Mouse (Mus musculus) lung, postnatal 36 days (tissue): ENCODE data around the gene Cyp4b1.
"Not testable (repeated sequence)": the region's sequence is repeated elsewhere in the genome, so short reads cannot be mapped to it uniquely, and the experiment has no call there.

Experiments used
- DNase-seq: peaks from one replicate; pipeline ENCODE4 v3.0.0; 2022; ENCODE audit warnings: mixed read lengths

The Cyp4b1 gene

GRCm38 (mm10) chr4:115647580-115647979 is at the start of gene Cyp4b1:
Gene Cyp4b1 (minus strand): TSS chr4:115647723.
- DNase-seq: peak; percentile 95

GRCm38 (mm10) chr4:115686299-115686698 is 38.8 kb upstream of the Cyp4b1 start:
- DNase-seq: no peak

DNA sequence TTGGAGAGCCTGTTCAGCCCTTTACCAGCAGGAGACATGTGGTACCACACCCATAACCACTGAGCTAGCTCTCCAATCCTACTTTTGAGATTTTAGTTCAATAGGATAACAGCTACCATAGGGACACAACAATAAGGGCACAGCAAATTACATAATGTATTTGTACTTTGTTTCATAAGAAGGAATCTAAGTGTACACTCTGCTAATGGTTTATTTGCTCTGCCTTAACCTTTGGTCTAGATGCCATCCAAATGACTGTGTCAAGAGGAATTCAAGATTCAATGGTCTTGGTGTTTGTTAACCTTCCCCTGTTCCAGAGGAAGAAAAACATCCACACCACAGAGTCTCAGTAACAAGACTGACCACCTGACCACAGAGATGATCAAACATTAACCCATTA is 11.7 kb upstream of the Cyp4b1 start:
- peak; percentile 62 for DNase-seq

- no peak for DNase-seq
Measured at GRCm38 (mm10) chr4:115657867-115658249, 10.3 kb upstream of the Cyp4b1 start.

GRCm38 (mm10) chr4:115657104-115657866 is 9.8 kb upstream of the Cyp4b1 start:
- peak; percentile 63 for DNase-seq

- DNase-seq: not testable (repeated sequence)
Measured at GRCm38 (mm10) chr4:115656535-115656922, 9.0 kb upstream of the Cyp4b1 start.

DNA sequence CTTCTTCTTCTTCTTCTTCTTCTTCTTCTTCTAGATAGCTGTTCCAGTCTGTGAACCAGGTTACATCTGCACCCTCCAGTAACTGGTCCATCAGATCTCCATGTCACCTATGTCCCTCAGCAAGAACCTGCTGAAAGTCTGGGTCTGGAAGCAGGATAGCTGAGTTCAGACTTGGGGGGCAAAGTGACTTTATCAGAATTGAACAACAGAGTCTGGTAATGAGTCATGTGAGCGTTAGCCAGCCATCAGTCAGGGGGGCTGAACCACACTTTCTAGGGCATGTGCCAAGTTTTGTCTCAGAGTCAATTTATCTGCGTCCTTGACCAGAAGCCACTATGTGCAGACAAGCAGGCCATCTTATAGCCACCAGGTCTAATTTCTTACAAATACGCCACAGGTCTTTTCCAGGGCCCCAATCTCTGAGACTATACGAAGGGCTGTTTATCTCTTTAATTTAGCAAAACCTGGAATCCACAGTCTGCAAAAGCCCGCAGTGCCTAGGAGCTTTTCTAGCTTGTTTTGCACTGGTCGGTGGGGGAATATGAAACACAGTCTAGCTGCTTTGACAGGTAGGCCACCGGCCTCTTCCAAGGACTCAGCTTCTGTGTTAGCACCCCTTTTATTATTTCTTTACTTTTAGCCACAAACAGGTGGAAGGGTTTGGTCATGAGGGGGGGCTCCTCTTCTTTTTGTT is 8.5 kb upstream of the Cyp4b1 start:
- not testable (repeated sequence) for DNase-seq

GRCm38 (mm10) chr4:115650866-115651265 is 3.3 kb upstream of the Cyp4b1 start:
- DNase-seq: no peak

GRCm38 (mm10) chr4:115649344-115649743 is 1.8 kb upstream of the Cyp4b1 start:
- peak; percentile 81 for DNase-seq

DNA sequence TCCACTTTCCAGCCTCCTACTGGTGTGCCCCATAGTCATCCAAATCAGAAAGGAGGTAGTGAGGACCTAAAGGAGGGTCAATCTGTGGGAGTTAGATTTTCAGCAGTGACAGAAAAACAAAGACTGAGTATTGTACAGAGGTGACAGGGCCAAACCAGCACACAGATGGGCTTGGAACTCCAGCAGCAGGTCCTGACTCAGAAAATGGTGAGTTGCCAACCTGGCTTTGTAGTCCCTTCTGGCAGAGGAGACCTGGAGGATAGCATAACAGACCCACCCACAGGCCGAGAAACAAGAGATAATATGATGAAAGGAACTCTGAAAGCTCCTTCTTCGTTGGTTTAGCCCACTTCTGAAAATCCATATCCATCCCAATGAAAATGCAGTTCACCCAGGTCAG is 1.2 kb upstream of the Cyp4b1 start:
- DNase-seq: no peak

DNA sequence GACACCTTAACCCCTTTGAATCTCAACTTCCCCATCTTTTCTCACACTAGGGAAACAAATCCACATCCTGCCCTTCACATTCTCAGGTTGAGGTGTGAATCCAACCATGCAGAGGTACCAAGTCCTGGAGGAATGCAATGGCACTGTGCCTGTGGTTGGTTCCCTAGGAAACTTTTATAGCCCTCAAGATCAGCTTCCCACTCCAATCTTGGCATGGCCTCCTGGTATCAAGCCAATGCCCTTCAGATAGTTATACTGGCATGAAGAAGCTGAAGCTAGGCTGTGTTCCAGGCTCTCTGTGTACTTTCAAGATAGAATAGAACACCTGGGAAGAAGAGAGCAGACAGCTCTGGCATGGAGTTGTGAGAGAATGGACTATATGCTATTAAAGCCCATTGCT is 2.2 kb downstream of the Cyp4b1 start:
- DNase-seq: peak; percentile 95

DNA sequence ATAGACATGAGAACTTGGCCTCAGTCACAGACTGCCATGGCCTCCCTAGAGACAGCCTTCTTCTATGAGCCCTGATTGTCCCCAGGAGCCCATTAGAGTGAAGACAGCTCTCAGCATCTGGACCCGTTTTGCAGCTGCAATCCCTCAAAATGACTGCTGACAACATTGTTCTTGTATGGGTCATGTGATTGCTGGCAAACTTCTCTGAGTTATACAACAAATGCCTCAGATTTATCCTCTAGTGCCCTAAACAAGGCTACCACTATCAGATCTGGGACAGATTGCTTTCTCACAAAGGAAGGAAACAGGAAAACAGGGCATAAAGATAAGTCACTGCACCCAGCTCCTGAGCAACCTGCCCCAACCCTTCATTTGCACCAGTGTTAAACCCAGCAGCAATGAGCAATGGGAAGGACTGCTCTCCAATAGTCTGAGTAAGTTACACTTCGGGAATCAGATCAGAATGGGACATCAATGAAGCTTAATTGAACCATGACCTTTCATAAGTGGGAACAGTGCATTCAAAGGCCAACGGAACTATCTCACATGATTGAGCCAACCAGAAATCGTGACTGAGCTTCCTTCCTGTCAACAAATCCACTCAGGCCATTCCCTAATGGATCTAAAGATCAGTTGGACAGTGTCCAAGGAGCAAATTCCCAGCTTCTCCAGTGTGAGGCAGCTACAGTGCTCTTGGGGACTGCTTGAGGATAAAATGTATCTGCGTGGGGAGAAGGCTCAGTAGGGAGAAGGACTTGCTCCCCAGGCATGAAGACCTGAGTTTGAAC is 4.4 kb downstream of the Cyp4b1 start:
- peak; percentile 81 for DNase-seq

DNA sequence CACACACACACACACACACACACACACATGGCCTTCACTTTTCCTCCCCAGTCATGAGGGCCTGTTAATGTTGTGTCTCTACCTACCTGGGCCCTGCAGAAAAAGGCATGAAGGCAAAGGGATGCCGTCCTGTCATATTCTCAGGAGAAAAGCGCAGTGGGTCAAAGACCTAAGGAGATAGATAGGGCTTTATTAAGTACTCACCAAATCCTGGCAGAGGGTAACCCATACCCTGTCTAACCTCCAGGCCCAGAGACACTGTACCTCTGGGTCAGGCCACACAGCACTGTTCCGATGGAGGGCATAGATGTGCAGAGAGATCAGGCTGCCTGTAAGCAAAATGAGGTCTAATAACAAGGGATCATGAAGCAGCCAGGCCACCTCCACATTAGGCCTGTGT is 22.0 kb downstream of the Cyp4b1 start:
- not testable (repeated sequence) for DNase-seq

DNA sequence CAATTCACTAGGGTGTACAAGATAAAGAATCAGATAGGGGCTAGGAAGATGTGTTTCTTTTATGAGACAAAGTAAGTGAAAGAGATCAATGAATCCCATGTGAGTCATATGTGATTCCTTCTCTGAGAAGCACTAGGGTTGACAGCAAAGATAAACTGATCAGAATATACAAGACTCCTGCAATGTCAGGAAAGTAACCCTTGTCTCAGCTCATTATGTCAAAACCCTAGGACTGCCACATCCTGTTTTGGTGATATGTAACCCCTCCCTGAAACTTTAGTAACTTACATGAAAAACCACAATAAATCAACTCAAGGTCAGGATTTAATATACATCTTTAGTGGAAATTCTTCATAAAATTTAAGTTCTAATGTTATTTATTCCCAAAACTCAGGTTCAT is 33.5 kb downstream of the Cyp4b1 start:
- DNase-seq: no peak

DNA sequence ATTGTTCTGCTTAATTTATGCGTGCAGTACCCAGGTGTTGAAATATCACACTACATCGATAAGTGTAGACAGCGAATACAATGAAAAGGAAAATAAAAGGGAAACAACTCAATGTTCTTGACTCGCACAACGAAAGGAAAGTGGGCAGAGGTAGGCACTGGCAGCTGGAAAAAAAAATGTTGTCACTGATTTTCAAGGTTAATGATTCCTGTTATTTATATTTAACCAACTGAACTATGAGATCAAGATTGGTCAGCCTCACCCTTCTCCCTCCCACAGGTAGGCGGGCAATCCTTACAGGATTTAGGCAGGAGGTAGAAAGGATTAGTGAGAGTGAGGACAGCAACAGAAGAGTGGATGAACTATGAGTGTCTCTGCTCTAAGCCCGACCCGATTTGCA is 46.9 kb downstream of the Cyp4b1 start, which contains the start of gene Cyp4a32:
Gene Cyp4a32, plus strand, starts transcription at position 359 of the 400 bp plus-strand sequence.
- DNase-seq: not testable (repeated sequence)

DNA sequence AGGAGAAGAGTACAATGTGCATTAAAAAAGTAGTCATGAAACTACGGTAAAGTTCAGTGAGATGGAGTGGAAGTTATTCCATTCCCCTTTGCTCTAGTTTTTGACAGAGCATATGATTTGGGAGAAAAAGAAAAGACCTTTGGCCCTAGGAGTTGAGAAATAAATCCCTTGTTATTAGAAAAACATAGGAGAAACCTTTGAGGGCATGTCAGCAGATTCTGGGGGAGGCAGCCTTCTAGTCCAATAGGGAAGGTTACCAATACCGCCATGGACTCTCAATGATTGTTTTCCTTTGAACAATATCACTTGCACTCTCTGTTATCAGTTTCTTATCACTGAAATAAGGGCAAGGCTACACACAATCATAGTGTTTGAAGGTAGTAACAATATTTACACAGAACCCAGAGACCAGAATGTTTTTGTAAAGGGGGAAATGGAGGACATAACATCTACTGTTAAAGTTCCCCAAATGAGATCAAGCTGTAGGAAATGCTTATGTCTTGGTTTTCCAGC is 50.6 kb downstream of the Cyp4b1 start:
- no peak for DNase-seq

DNA sequence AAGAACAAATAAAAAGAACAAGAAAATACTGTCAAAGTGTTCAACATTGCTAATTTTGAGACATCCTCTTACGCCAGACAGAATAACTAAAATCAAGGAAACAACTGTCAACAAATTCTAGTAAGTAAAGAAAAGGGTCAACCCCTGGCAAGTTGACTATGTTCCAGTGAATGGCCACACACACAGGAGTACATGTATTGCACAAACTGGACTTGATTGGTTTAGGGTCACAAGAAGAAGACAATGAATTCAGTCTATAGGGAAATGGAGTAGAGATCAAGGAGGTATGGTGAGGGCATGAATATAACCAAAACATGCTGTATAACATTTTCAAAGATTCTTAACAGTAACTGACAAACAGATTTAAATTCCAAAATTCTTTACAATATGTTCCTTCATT is 51.2 kb downstream of the Cyp4b1 start:
- DNase-seq: no peak

GRCm38 (mm10) chr4:115583036-115583435 is 64.5 kb downstream of the Cyp4b1 start:
- peak; percentile 59 for DNase-seq

GRCm38 (mm10) chr4:115575776-115576175 is 71.7 kb downstream of the Cyp4b1 start:
- peak; percentile 81 for DNase-seq

DNA sequence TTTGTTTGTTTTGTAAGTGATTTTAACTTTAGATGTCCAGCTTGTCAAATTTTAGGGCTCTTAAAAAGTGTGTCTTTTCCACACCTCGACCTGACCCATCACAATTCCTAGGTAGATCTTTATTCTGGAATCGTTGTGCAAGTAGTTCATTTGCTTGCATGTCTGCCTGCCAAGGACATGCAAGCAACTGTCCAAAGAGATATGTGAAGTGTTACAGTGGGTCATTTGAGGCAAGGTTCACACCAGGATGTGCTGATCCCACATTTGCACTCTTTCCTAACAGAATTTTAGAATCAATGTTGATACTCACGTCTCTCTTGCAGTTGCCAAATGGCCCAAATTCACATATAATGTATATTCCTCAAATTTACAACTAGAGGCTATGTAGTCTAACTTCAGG is 72.3 kb downstream of the Cyp4b1 start:
- no peak for DNase-seq
